Mouse (Mus musculus) midbrain, embryonic 11.5 days (tissue): Measurements from ENCODE around the gene Scrt2. TPM values are rescaled to one million over a fixed set of nuclear protein-coding genes. Genes with fewer than 3 reads are reported as not detected.

Source experiments
- ATAC-seq: fragments of 200-750 bp; cut with Nextera tagmentation; 2 replicates; pipeline ENCODE4 v1.8.0; 2017; ENCODE audit warnings: moderate TSS enrichment, moderate library complexity; ENCODE audit not compliant: low FRiP score
- DNase-seq: peaks from one replicate; pipeline ENCODE4 v3.0.0; 2015; ENCODE audit warnings: low spot score; ENCODE audit errors: missing footprints
- H3K27ac ChIP-seq: fragments of 300-500 bp; sonication (generic); 2 replicates; pipeline ENCODE4 v1.5.1; 2014; ENCODE audit warnings: low read depth, low read length
- H3K27me3 ChIP-seq: fragments of 300-500 bp; sonication (generic); 2 replicates; pipeline ENCODE4 v1.6.1; 2014; ENCODE audit warnings: mild to moderate bottlenecking, low read length, moderate library complexity, mixed read lengths; ENCODE audit not compliant: control insufficient read depth, insufficient read depth
- H3K36me3 ChIP-seq: fragments of 300-500 bp; sonication (generic); 2 replicates; pipeline ENCODE4 v1.6.1; 2014; ENCODE audit warnings: mild to moderate bottlenecking, low read length, moderate library complexity, mixed read lengths; ENCODE audit not compliant: control insufficient read depth, insufficient read depth
- H3K4me1 ChIP-seq: fragments of 300-500 bp; sonication (generic); 2 replicates; pipeline ENCODE4 v1.6.1; 2014; ENCODE audit warnings: low read length; ENCODE audit not compliant: control insufficient read depth, insufficient read depth
- H3K4me2 ChIP-seq: fragments of 300-500 bp; sonication (generic); 2 replicates; pipeline ENCODE4 v1.6.1; 2014; ENCODE audit warnings: mild to moderate bottlenecking, moderate library complexity
- H3K4me3 ChIP-seq: fragments of 300-500 bp; sonication (generic); 2 replicates; pipeline ENCODE4 v1.5.1; 2014; ENCODE audit warnings: low read depth, low read length
- H3K9ac ChIP-seq: fragments of 300-500 bp; sonication (generic); 2 replicates; pipeline ENCODE4 v1.6.1; 2014; ENCODE audit warnings: low read length
- H3K9me3 ChIP-seq: fragments of 300-500 bp; sonication (generic); 2 replicates; pipeline ENCODE4 v1.6.1; 2016; ENCODE audit warnings: low read length; ENCODE audit not compliant: control insufficient read depth
- WGBS: fragments of 180-500 bp; shearing (Covaris S2); extraction: QIAGEN DNeasy Blood & Tissue Kit; methylation state at CpG from one replicate; pipeline ENCODE4 v1.1.7; 2014; 5-methylcytosine and 5-hydroxymethylcytosine counted together
- polyA plus RNA-seq: library from polyadenylated mRNA; unstranded; fragments of >200 nt; fragmentation: Nextera tagmentation; extraction: Ambion mirVana; gene quantifications from 2 replicates; pipeline ENCODE4 v1.2.1, GENCODE M21; 2014

Gene Scrt2
- polyA plus RNA-seq, 1 experiment from 2014 or later = 11.0 TPM

DNA sequence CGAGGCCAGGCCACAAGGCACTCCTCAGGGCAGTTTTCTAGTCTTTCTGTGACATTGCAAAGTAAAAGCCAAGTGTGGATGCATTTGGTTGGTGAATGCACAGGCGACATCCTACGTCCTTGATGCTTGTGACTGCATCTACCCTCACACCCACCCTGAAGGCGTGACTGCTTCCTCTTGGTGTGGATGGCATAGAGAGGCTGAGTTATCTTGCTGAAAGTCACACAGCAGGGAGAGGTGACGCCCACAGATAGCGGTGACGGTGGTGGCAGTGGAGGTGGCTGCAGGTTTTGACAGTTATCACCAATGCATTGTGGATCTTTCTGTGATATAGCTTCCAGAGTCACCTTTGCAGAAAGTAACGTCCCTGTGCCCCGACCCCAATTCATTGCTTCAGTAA is 41.6 kb downstream of the Scrt2 start:
- Histone ChIP-seq H3K9ac (no peak overlapping the region), H3K4me1 (no peaks in the 10 kb centered on the region), H3K27me3 (no peaks in the 10 kb centered on the region), H3K36me3 (no peaks in the 10 kb centered on the region), H3K4me3 (no peak overlapping the region), H3K27ac (no peak overlapping the region), H3K4me2 (no peak overlapping the region), H3K9me3 (no peaks in the 10 kb centered on the region)
- no peak for ATAC-seq
- whole genome bisulfite sequencing = 76% methylated on average over 9 of the region's 9 CpGs
- DNase-seq = no peak

DNA sequence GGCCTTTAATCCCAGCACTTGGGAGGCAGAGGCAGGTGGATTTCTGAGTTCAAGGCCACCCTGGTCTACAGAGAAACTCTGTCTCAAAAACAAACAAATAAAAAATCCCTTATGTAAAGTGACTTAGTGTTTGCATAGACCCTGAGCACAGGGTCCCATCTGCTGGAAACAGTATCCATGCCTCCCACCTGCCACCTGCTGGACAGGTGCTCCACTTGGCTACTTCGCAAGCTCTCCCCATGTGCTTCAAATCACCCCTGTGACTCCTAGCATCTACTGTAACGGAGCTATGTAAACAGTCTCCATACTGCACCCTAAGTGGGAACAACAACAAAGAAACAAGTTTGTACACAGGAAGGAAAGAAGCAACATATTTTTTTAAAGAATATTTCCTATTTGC is 47.3 kb downstream of the Scrt2 start:
- no peaks in the 10 kb centered on the region for H3K27me3 ChIP-seq
- no peaks in the 10 kb centered on the region for H3K9me3 ChIP-seq
- no peak overlapping the region for H3K4me3 ChIP-seq
- no peak for DNase-seq
- no peaks in the 10 kb centered on the region for H3K36me3 ChIP-seq
- ATAC-seq = no peak
- H3K4me2 ChIP-seq = no peak overlapping the region
- no peak overlapping the region for H3K27ac ChIP-seq
- 78% methylated on average over 2 of the region's 2 CpGs for WGBS
- no peak overlapping the region for H3K9ac ChIP-seq
- no peaks in the 10 kb centered on the region for H3K4me1 ChIP-seq

DNA sequence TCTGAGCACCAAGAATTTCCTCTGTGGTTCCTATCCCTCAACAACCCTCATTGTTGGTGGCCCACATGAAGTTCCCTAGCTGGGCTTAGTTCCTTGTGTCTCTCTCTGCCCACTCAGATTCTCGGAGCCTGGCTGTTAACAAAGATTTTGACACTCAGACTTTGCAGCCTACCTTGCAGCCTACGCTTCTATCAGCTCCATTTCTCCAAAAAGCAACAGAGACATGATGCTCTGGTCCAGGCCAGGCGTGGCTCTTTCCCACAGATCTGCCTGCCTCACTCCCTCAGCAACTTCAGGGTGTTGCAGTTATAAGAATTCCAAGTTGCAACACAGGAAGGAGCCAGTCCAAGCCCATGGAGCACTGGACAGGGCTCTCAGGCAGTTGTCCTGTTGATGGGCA is 48.4 kb downstream of the Scrt2 start:
- Histone ChIP-seq H3K4me1 (no peaks in the 10 kb centered on the region), H3K36me3 (no peaks in the 10 kb centered on the region), H3K9me3 (no peaks in the 10 kb centered on the region), H3K27me3 (no peaks in the 10 kb centered on the region), H3K4me2 (no peak overlapping the region), H3K4me3 (no peak overlapping the region), H3K9ac (no peak overlapping the region), H3K27ac (no peak overlapping the region)
- DNase-seq = no peak
- 73% methylated on average over 3 of the region's 3 CpGs for WGBS
- ATAC-seq = no peak

DNA sequence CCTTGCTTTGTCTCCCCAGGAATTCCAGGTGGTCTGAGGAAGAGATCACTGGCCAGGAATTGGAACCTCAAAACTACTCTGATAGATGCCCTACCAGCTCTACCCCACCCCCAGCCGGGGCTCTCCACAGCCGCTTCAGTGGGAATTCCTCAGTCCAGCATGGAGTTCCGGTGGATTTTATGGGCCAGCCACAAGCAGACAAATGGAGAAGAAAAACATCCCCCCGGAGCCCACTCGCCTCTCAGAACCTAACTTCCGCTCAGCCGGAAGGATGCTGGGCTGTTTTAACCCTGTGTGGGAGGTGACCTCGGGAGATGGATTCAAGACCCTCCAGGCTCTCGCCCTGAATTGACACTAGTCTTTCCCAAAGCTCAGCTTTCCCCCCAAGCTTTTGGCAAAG is 50.7 kb downstream of the Scrt2 start:
- no peaks in the 10 kb centered on the region for H3K36me3 ChIP-seq

DNA sequence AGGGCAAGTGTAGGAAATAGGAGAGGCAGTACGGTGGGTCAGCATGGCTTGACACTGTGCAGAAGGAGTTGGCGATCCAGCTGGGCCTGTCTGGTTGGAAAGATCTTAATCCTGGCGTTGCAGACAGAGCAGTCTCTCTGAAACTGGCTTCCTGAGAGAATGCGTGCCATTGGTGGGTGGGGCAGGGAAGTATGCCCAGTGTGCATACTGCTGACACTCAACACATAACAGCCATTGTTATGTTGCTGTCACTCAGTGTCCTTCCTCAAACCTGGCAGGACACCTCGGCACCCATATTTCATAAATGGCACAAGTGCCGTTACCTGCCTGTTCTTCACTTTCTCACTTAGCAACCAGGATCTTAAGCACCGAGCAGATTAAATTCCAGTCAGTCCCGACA is 51.4 kb downstream of the Scrt2 start:
- no peak overlapping the region for H3K4me3 ChIP-seq
- WGBS = 78% methylated on average over 8 of the region's 8 CpGs
- H3K36me3 ChIP-seq = no peaks in the 10 kb centered on the region
- H3K9me3 ChIP-seq = no peaks in the 10 kb centered on the region
- no peak overlapping the region for H3K4me2 ChIP-seq
- ATAC-seq = no peak
- no peaks in the 10 kb centered on the region for H3K27me3 ChIP-seq
- no peak overlapping the region for H3K9ac ChIP-seq
- H3K27ac ChIP-seq = no peak overlapping the region
- no peaks in the 10 kb centered on the region for H3K4me1 ChIP-seq
- no peak for DNase-seq

More for the DNA sequence above, 50.7 kb downstream of the Scrt2 start:
- WGBS = 75% methylated on average over 9 of the region's 9 CpGs
- no peak overlapping the region for H3K27ac ChIP-seq
- no peaks in the 10 kb centered on the region for H3K4me1 ChIP-seq
- DNase-seq (no peak), ATAC-seq (no peak)
- H3K4me2 ChIP-seq = no peak overlapping the region
- H3K9ac ChIP-seq = no peak overlapping the region
- no peaks in the 10 kb centered on the region for H3K27me3 ChIP-seq
- no peak overlapping the region for H3K4me3 ChIP-seq
- H3K9me3 ChIP-seq = no peaks in the 10 kb centered on the region

DNA sequence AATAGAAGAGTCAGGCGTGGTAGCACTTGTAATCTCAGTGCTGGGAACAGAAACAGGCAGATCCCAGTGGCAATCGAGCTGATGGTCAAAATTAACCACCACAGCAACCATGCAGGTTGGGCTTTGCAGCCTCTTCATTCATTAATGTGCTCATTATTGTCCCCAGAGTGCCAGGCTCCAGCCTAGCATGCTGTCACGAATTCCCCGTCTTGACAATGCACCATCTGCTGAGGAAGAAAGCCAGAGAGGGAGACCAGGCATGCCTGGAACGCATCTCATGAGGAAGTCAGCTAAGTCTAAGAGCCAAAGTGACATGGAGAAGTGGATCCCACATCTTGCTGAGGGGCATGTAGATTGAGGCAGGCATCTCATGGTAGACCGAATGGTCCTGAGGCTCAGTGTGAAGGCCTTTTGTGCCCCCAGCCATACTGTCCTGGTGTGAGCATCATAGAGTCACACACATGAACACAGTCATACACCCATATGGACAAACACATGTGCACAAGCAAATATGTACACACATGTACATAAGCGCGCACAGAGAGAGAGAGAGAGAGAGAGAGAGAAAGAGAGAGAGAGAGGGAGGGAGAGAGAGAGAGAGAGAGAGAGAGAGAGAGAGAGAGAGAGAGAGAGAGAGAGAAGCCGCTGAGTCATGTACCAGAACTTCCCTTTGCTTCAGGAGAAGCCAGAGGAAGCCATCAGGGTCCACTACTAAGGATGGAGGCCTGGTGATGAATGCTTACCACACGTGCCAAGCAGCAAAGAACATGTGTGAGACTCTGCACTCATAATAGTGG is 58.1 kb downstream of the Scrt2 start:
- Histone ChIP-seq H3K9ac (no peak overlapping the region), H3K27me3 (peaks cover 41% of the 10 kb centered on the region), H3K36me3 (no peaks in the 10 kb centered on the region), H3K4me3 (no peak overlapping the region), H3K9me3 (no peaks in the 10 kb centered on the region), H3K4me1 (peaks cover 16% of the 10 kb centered on the region), H3K27ac (no peak overlapping the region), H3K4me2 (no peak overlapping the region)
- 74% methylated on average over 10 of the region's 10 CpGs for WGBS
- ATAC-seq (no peak), DNase-seq (no peak)

DNA sequence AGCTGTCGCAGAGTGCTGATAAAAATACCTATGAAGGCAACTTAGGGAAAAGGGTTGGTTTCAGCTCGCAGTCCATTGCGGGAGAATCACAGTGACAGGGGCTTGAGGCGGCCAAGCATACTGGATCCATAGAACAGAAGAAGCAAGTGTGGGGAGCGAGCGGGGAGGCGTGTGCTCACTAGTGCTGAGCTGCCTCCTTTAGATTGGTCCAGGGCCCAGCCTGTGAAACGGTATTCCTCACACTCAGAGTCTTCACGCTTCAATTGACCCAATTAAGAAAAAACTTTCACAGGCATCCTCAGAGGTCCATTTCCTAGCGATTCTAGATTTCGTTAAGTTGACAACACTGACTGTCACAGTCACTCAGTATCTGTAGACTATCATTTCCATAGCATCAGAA is 59.6 kb downstream of the Scrt2 start:
- WGBS = 38% methylated on average over 11 of the region's 11 CpGs
- no peak overlapping the region for H3K4me2 ChIP-seq
- no peak for DNase-seq
- no peaks in the 10 kb centered on the region for H3K9me3 ChIP-seq
- H3K9ac ChIP-seq = no peak overlapping the region
- H3K27ac ChIP-seq = no peak overlapping the region
- H3K27me3 ChIP-seq = peaks cover 52% of the 10 kb centered on the region
- H3K4me3 ChIP-seq = no peak overlapping the region
- no peaks in the 10 kb centered on the region for H3K36me3 ChIP-seq
- no peak for ATAC-seq
- peaks cover 16% of the 10 kb centered on the region for H3K4me1 ChIP-seq

DNA sequence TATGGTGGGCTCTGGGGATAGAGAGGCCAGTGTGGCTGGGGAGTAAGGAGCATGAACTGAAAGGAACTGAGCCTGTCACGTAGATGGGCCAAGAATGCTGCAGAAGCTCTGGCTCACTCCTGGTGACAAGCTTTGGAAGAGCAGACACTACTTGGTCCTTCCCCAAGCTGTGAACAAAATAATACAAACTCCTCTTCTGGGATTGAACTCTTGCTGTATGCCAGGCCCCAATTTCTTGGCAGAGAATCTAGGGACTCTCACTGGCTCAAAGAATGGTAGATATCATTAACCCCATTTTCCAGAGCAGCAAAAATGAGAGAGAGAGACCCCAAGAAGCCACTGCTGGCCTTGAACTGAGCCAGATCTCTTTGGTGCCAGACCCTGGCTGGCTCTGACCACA is 60.2 kb downstream of the Scrt2 start:
- Histone ChIP-seq H3K4me2 (peak overlapping the region; percentile 68), H3K27me3 (peaks cover 52% of the 10 kb centered on the region), H3K9me3 (no peaks in the 10 kb centered on the region), H3K4me3 (peak overlapping the region; percentile 24; the same call in 1 of the 2 replicates), H3K9ac (no peak overlapping the region), H3K27ac (no peak overlapping the region), H3K36me3 (no peaks in the 10 kb centered on the region), H3K4me1 (peaks cover 16% of the 10 kb centered on the region)
- 39% methylated on average over 1 of the region's 1 CpGs for WGBS
- DNase-seq = no peak
- no peak for ATAC-seq

DNA sequence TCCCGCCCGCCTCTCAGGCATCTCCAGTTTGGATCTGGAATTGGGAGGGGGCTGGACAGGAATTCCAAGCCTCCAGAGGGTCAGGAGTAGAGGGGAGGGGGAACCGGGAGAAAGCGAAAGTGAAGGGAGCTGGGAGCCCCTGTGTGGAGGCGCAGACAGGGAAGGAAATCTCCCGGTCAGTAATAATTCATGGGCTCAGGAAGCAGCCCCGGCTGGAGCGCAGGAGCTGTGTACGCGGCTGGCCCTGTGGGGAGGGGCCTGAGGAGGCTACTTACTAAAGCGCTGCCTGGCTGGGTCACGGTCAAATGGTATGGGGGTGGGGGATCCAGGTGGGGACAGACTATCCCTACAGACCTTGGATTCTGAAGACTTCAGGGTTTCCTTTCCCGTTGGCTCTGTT is 60.7 kb downstream of the Scrt2 start:
- DNase-seq = peak; percentile 95
- Histone ChIP-seq H3K27ac (no peak overlapping the region; the same call in 1 of the 2 replicates), H3K9ac (0 out of 2 replicates have a peak overlapping the region, but pooled peaks have one; percentile 31), H3K27me3 (peaks cover 54% of the 10 kb centered on the region), H3K4me1 (peaks cover 16% of the 10 kb centered on the region), H3K4me2 (peak overlapping the region; percentile 68), H3K36me3 (no peaks in the 10 kb centered on the region), H3K9me3 (no peaks in the 10 kb centered on the region), H3K4me3 (peak overlapping the region; percentile 24)
- WGBS = 0% methylated on average over 13 of the region's 13 CpGs
- peak; percentile 76 for ATAC-seq
